In genomic region chr3:27694111-27694510, GRCm38 (mm10) we compare ENCODE assay signal across 27 mouse cellular contexts. TPM values are rescaled to one million over a fixed set of nuclear protein-coding genes. Genes with fewer than 3 reads are reported as not detected.
DNase-seq lines count a peak whose midpoint lies in the region; ATAC-seq and TF ChIP-seq lines count a peak whose summit lies in the region.
"Had no signal": no experiment of that assay in that cellular context is flagged by ENCODE, and none has a peak within 500 bp of the region (broad histone marks: within the 10 kb centered on the region; RNA-seq: fewer than 3 reads in every experiment).

No protein-coding gene starts in this region.

- no peak overlapping the region for H3K4me3 ChIP-seq in gastrocnemius, adult 2 months
- no peak overlapping the region for H3K4me3 ChIP-seq in heart, embryonic 13.5 days
- H3K4me3 ChIP-seq: embryonic facial prominence, embryonic 12.5 days; embryonic facial prominence, embryonic 15.5 days; erythroblast, embryonic 14.5 days; forebrain, embryonic 12.5 days; forebrain, embryonic 15.5 days; hindbrain, embryonic 10.5 days; hindbrain, embryonic 13.5 days; intestine, embryonic 15.5 days had no signal

- no peaks in the 10 kb centered on the region for H3K9me3 ChIP-seq in heart, embryonic 13.5 days
- H3K9me3 ChIP-seq: embryonic facial prominence, embryonic 12.5 days; embryonic facial prominence, embryonic 15.5 days; forebrain, embryonic 12.5 days; forebrain, embryonic 15.5 days; G1E; hindbrain, embryonic 10.5 days; hindbrain, embryonic 13.5 days; intestine, embryonic 15.5 days had no signal

- ATAC-seq in heart, embryonic 13.5 days (ENCODE audit: extremely low read depth, insufficient number of reproducible peaks, low FRiP score, low TSS enrichment), result no peak
- peak; percentile 15; the same call in 1 of the 2 replicates for ATAC-seq in granulocyte monocyte progenitor cell, adult 5-6 weeks (replicated peaks; ENCODE audit: poor library complexity, severe bottlenecking)
- ATAC-seq: forebrain, embryonic 15.5 days; hindbrain, embryonic 16.5 days; intestine, embryonic 15.5 days; Patski had no signal

- H3K36me3 ChIP-seq in heart, embryonic 13.5 days, result no peaks in the 10 kb centered on the region
- H3K36me3 ChIP-seq: embryonic facial prominence, embryonic 12.5 days; embryonic facial prominence, embryonic 15.5 days; forebrain, embryonic 12.5 days; forebrain, embryonic 15.5 days; G1E; hindbrain, embryonic 13.5 days; intestine, embryonic 15.5 days had no signal

- WGBS in heart, embryonic 13.5 days, result 84% methylated on average over 5 of the region's 5 CpGs

- H3K4me1 ChIP-seq in heart, embryonic 13.5 days, result peaks cover 88% of the 10 kb centered on the region

- intact Hi-C loops in gastrocnemius, adult 2 months (cut with DNase I), result no loop called here
- intact Hi-C loops in gastrocnemius, postnatal 14 days (cut with DNase I; ENCODE audit: low total_unique reads), result no loop called here

- no peaks in the 10 kb centered on the region for H3K27me3 ChIP-seq in heart, embryonic 13.5 days (replicated peaks)
- H3K27me3 ChIP-seq: CH12.LX; embryonic facial prominence, embryonic 12.5 days; embryonic facial prominence, embryonic 15.5 days; forebrain, embryonic 12.5 days; forebrain, embryonic 15.5 days; hindbrain, embryonic 13.5 days; intestine, embryonic 15.5 days; Patski had no signal

- no peak overlapping the region for H3K9ac ChIP-seq in heart, embryonic 13.5 days
- H3K9ac ChIP-seq: embryonic facial prominence, embryonic 12.5 days; embryonic facial prominence, embryonic 15.5 days; forebrain, embryonic 12.5 days; forebrain, embryonic 15.5 days; hindbrain, embryonic 13.5 days; intestine, embryonic 15.5 days had no signal

- DNase-seq in gastrocnemius, adult 2 months, result peak; percentile 20
- DNase-seq in gastrocnemius, postnatal 14 days, result no peak
- no peak for DNase-seq in heart, adult 9 months (ENCODE audit: low spot score in 2 of 2)
- DNase-seq in lung, postnatal 36 days, result peak; percentile 56
- DNase-seq in lung, postnatal 25 days (ENCODE audit: low spot score), result no peak
- DNase-seq in cerebellum, postnatal 36 days, result no peak
- DNase-seq: adrenal gland, postnatal 10 days; adrenal gland, postnatal 36 days; B cell, adult 2 months; cerebellum, adult 18-20 months; cerebellum, adult 9-10 months; cerebellum, postnatal 14 days; gastrocnemius, postnatal 10 days had no signal

- no peak overlapping the region for H3K4me2 ChIP-seq in heart, embryonic 13.5 days
- H3K4me2 ChIP-seq: embryonic facial prominence, embryonic 12.5 days; embryonic facial prominence, embryonic 15.5 days; forebrain, embryonic 12.5 days; forebrain, embryonic 15.5 days; hindbrain, embryonic 13.5 days; intestine, embryonic 15.5 days had no signal

- TF ChIP-seq CTCF in gastrocnemius, adult 2 months (IDR thresholded peaks at IDR 0.05), result no peak

- no peak overlapping the region for H3K27ac ChIP-seq in gastrocnemius, adult 2 months
- peak overlapping the region; percentile 53; the same call in 1 of the 2 replicates for H3K27ac ChIP-seq in heart, embryonic 13.5 days (replicated peaks)
- H3K27ac ChIP-seq: embryonic facial prominence, embryonic 12.5 days; embryonic facial prominence, embryonic 15.5 days; forebrain, embryonic 12.5 days; forebrain, embryonic 15.5 days; hindbrain, embryonic 10.5 days; hindbrain, embryonic 13.5 days; intestine, embryonic 15.5 days had no signal

RNA-seq across cellular contexts. Expression of gene Fndc3b, which starts 17.0 kb away (rescaled TPM):
- total RNA-seq in gastrocnemius, adult 2 months (2021), result 10 to 100 TPM; 13.8 to 24.9 TPM
- 10 to 100 TPM; 30.8 to 35.4 TPM for total RNA-seq in gastrocnemius, postnatal 14 days (2021)
- polyA plus RNA-seq in heart, embryonic 13.5 days (2015; fragmentation: Nextera tagmentation; extraction: Ambion mirVana), result 22.3 and 24.0 TPM in 2 replicates
- total RNA-seq in granulocyte monocyte progenitor cell, adult 5-6 weeks (2014; fragmentation: Nextera tagmentation), result 48.8 and 58.5 TPM in 2 replicates
- total RNA-seq in granulocyte monocyte progenitor cell, adult 5-6 weeks (2017), result 21.3 and 24.0 TPM in 2 replicates
- polyA plus RNA-seq: G1E had no signal

Comparison
In these comparisons a context has a peak if more than half of its experiments do, and no peak if none do; other contexts are left out.
1. DNase-seq: peak in gastrocnemius, adult 2 months (single experiment) and lung, postnatal 36 days (single experiment); none in gastrocnemius, postnatal 14 days (single experiment), heart, adult 9 months (0 of 2), lung, postnatal 25 days (single experiment) and cerebellum, postnatal 36 days (0 of 2).